Mouse (Mus musculus): ENCODE measurements around the gene E130208F15Rik. TPM values are rescaled to one million over a fixed set of nuclear protein-coding genes. Genes with fewer than 3 reads are reported as not detected.

The E130208F15Rik gene
- polyA plus RNA-seq, 1 experiment = 0.81 TPM

GRCm38 (mm10) chr7:30367466-30367865 lies 45.9 kb downstream of the E130208F15Rik start:
- no peak overlapping the region for H3K4me3 ChIP-seq (ENCODE audit: insufficient read depth, poor library complexity, severe bottlenecking)
- peaks cover 35% of the 10 kb centered on the region for H3K27me3 ChIP-seq (ENCODE audit: control insufficient read depth, insufficient read depth, insufficient read length)
- no peaks in the 10 kb centered on the region for H3K79me3 ChIP-seq (ENCODE audit: low read depth)
- no peaks in the 10 kb centered on the region for H3K36me3 ChIP-seq (ENCODE audit: control insufficient read depth, insufficient read depth)
- H3ac ChIP-seq (ENCODE audit: control insufficient read depth, insufficient read length, low read depth) = no peak overlapping the region
- H3K79me2 ChIP-seq (ENCODE audit: control insufficient read depth, insufficient read depth) = no peaks in the 10 kb centered on the region
- TF ChIP-seq USF1 (IDR thresholded peaks at IDR 0.05; ENCODE audit: low read depth) = no peak
- TF ChIP-seq FOSL1 (IDR thresholded peaks at IDR 0.05; ENCODE audit: insufficient read depth, low read length, poor library complexity, severe bottlenecking) = no peak
- TF ChIP-seq MAX (IDR thresholded peaks at IDR 0.05) = no peak
- TF ChIP-seq MYOD1 (IDR thresholded peaks at IDR 0.05; ENCODE audit: control insufficient read depth, insufficient read length, low read depth) = no peak
- no peak for TF ChIP-seq MYOG (IDR thresholded peaks at IDR 0.05; ENCODE audit: control insufficient read depth, extremely low read depth, insufficient read length)
- TF ChIP-seq CEBPB (IDR thresholded peaks at IDR 0.05; ENCODE audit: low read depth) = no peak
- no peak for TF ChIP-seq CTCF (IDR thresholded peaks at IDR 0.05; ENCODE audit: control insufficient read depth, insufficient read depth, insufficient read length)

Other genes with a start within 250 kb of the E130208F15Rik start
- 2.0 TPM for gene Zfp82, start 248.8 kb upstream of the E130208F15Rik start, polyA plus RNA-seq (2012; fragmentation: generic; extraction: Trizol)
- 0.05 TPM for gene Gm26920, start 231.3 kb upstream of the E130208F15Rik start, polyA plus RNA-seq (2012; fragmentation: generic; extraction: Trizol)
- gene Zfp566, start 231.2 kb upstream of the E130208F15Rik start, polyA plus RNA-seq (2012; fragmentation: generic; extraction: Trizol) = 3.1 TPM
- gene Zfp260, start 227.0 kb upstream of the E130208F15Rik start, polyA plus RNA-seq (2012; fragmentation: generic; extraction: Trizol) = 8.6 TPM
- 3.8 TPM for gene Zfp382, start 199.8 kb upstream of the E130208F15Rik start, polyA plus RNA-seq (2012; fragmentation: generic; extraction: Trizol)
- gene Zfp146, start 152.0 kb upstream of the E130208F15Rik start, polyA plus RNA-seq (2012; fragmentation: generic; extraction: Trizol) = 15.8 TPM
- 7.9 TPM for gene Cox7a1, start 137.6 kb upstream of the E130208F15Rik start, polyA plus RNA-seq (2012; fragmentation: generic; extraction: Trizol)
- gene Capns1, start 122.9 kb upstream of the E130208F15Rik start, polyA plus RNA-seq (2012; fragmentation: generic; extraction: Trizol) = 588 TPM
- 175 TPM for gene Polr2i, start 89.8 kb upstream of the E130208F15Rik start, polyA plus RNA-seq (2012; fragmentation: generic; extraction: Trizol)
- gene Tbcb, start 89.5 kb upstream of the E130208F15Rik start, polyA plus RNA-seq (2012; fragmentation: generic; extraction: Trizol) = 180 TPM
- not detected for gene Ovol3, start 86.0 kb upstream of the E130208F15Rik start, polyA plus RNA-seq (2012; fragmentation: generic; extraction: Trizol)
- 0.07 TPM for gene Thap8, start 41.6 kb upstream of the E130208F15Rik start, polyA plus RNA-seq (2012; fragmentation: generic; extraction: Trizol)
- 12.8 TPM for gene Wdr62, start 41.3 kb upstream of the E130208F15Rik start, polyA plus RNA-seq (2012; fragmentation: generic; extraction: Trizol)
- gene Clip3, start 30.0 kb upstream of the E130208F15Rik start, polyA plus RNA-seq (2012; fragmentation: generic; extraction: Trizol) = 40.6 TPM
- gene Alkbh6, start 13.0 kb upstream of the E130208F15Rik start, polyA plus RNA-seq (2012; fragmentation: generic; extraction: Trizol) = 28.7 TPM
- gene Syne4, start 6.9 kb upstream of the E130208F15Rik start, polyA plus RNA-seq (2012; fragmentation: generic; extraction: Trizol) = 0.20 TPM
- 9.9 TPM for gene Sdhaf1, start 2.2 kb downstream of the E130208F15Rik start, polyA plus RNA-seq (2012; fragmentation: generic; extraction: Trizol)
- 0.20 TPM for gene Lrfn3, start 41.0 kb downstream of the E130208F15Rik start, polyA plus RNA-seq (2012; fragmentation: generic; extraction: Trizol)
- not detected for gene Tyrobp, start 92.0 kb downstream of the E130208F15Rik start, polyA plus RNA-seq (2012; fragmentation: generic; extraction: Trizol)
- gene Hcst, start 98.1 kb downstream of the E130208F15Rik start, polyA plus RNA-seq (2012; fragmentation: generic; extraction: Trizol) = not detected
- gene Nfkbid, start 100.0 kb downstream of the E130208F15Rik start, polyA plus RNA-seq (2012; fragmentation: generic; extraction: Trizol) = 0.04 TPM
- gene Aplp1, start 123.8 kb downstream of the E130208F15Rik start, polyA plus RNA-seq (2012; fragmentation: generic; extraction: Trizol) = 0.29 TPM
- gene Kirrel2, start 135.9 kb downstream of the E130208F15Rik start, polyA plus RNA-seq (2012; fragmentation: generic; extraction: Trizol) = not detected
- gene Nphs1, start 136.6 kb downstream of the E130208F15Rik start, polyA plus RNA-seq (2012; fragmentation: generic; extraction: Trizol) = 0.60 TPM
- 0.02 TPM for gene Prodh2, start 171.9 kb downstream of the E130208F15Rik start, polyA plus RNA-seq (2012; fragmentation: generic; extraction: Trizol)
- gene Arhgap33, start 213.3 kb downstream of the E130208F15Rik start, polyA plus RNA-seq (2012; fragmentation: generic; extraction: Trizol) = 2.4 TPM
- gene Hspb6, start 230.4 kb downstream of the E130208F15Rik start, polyA plus RNA-seq (2012; fragmentation: generic; extraction: Trizol) = 66.8 TPM
- gene Proser3, start 230.6 kb downstream of the E130208F15Rik start, polyA plus RNA-seq (2012; fragmentation: generic; extraction: Trizol) = 8.7 TPM
- 38.4 TPM for gene Lin37, start 238.1 kb downstream of the E130208F15Rik start, polyA plus RNA-seq (2012; fragmentation: generic; extraction: Trizol)
- 63.6 TPM for gene U2af1l4, start 241.6 kb downstream of the E130208F15Rik start, polyA plus RNA-seq (2012; fragmentation: generic; extraction: Trizol)
- 0.73 TPM for gene Gm49396, start 241.6 kb downstream of the E130208F15Rik start, polyA plus RNA-seq (2012; fragmentation: generic; extraction: Trizol)
- gene Psenen, start 241.9 kb downstream of the E130208F15Rik start, polyA plus RNA-seq (2012; fragmentation: generic; extraction: Trizol) = 173 TPM
- gene Igflr1, start 243.7 kb downstream of the E130208F15Rik start, polyA plus RNA-seq (2012; fragmentation: generic; extraction: Trizol) = 0.56 TPM